Mouse (Mus musculus) forebrain, embryonic 13.5 days (tissue): ENCODE data around the gene Rdh9. TPM values are rescaled to one million over a fixed set of nuclear protein-coding genes. Genes with fewer than 3 reads are reported as not detected.
"Not testable (repeated sequence)": the region's sequence is repeated elsewhere in the genome, so short reads cannot be mapped to it uniquely, and the experiment has no call there.

ENCODE experiments used
- ATAC-seq: fragments of 200-750 bp; cut with Nextera tagmentation; 2 replicates; pipeline ENCODE4 v1.8.0; 2017
- H3K27ac ChIP-seq: fragments of 300-500 bp; sonication (generic); 2 replicates; pipeline ENCODE4 v1.5.1; 2015; ENCODE audit warnings: inconsistent platforms, mild to moderate bottlenecking, moderate library complexity
- H3K27me3 ChIP-seq: fragments of 300-500 bp; sonication (generic); 2 replicates; pipeline ENCODE4 v1.6.1; 2015; ENCODE audit warnings: mild to moderate bottlenecking, inconsistent platforms
- H3K36me3 ChIP-seq: fragments of 300-500 bp; sonication (generic); 2 replicates; pipeline ENCODE4 v1.6.1; 2015; ENCODE audit warnings: mild to moderate bottlenecking, inconsistent platforms; ENCODE audit not compliant: poor library complexity, severe bottlenecking
- H3K4me1 ChIP-seq: fragments of 300-500 bp; sonication (generic); 2 replicates; pipeline ENCODE4 v1.6.1; 2015; ENCODE audit warnings: inconsistent platforms
- H3K4me2 ChIP-seq: fragments of 300-500 bp; sonication (generic); 2 replicates; pipeline ENCODE4 v1.6.1; 2015; ENCODE audit warnings: inconsistent platforms, mild to moderate bottlenecking, moderate library complexity
- H3K4me3 ChIP-seq: fragments of 300-500 bp; sonication (generic); 2 replicates; pipeline ENCODE4 v1.5.1; 2015; ENCODE audit warnings: mild to moderate bottlenecking, inconsistent platforms
- H3K9ac ChIP-seq: fragments of 300-500 bp; sonication (generic); 2 replicates; pipeline ENCODE4 v1.6.1; 2015; ENCODE audit warnings: mild to moderate bottlenecking, inconsistent platforms
- H3K9me3 ChIP-seq: fragments of 300-500 bp; sonication (generic); replicated peaks from 2 replicates; pipeline ENCODE4 v1.6.1; 2016; ENCODE audit warnings: inconsistent platforms
- WGBS: fragments of 180-500 bp; shearing (Covaris S2); methylation state at CpG from one replicate; pipeline ENCODE4 v1.1.7; 2015; 5-methylcytosine and 5-hydroxymethylcytosine counted together
- polyA plus RNA-seq: library from polyadenylated mRNA; unstranded; fragments of >200 nt; fragmentation: Nextera tagmentation; extraction: Ambion mirVana; gene quantifications from 2 replicates; pipeline ENCODE4 v1.2.1, GENCODE M21; 2015

Gene Rdh9
- polyA plus RNA-seq, 1 experiment from 2014 or later: 0.17 TPM

- H3K4me3 ChIP-seq: no peak overlapping the region
- ATAC-seq: no peak
- 60% methylated on average over 3 of the region's 3 CpGs for WGBS
These were observed 52.9 kb downstream of the Rdh9 start for GRCm38 (mm10) chr10:127829121-127829520.

GRCm38 (mm10) chr10:127834186-127834585 lies 58.0 kb downstream of the Rdh9 start:
- H3K9ac ChIP-seq, H3K9me3 ChIP-seq, H3K4me1 ChIP-seq, H3K27me3 ChIP-seq, ATAC-seq, H3K27ac ChIP-seq, H3K36me3 ChIP-seq, H3K4me3 ChIP-seq, H3K4me2 ChIP-seq: not testable (repeated sequence)
- WGBS: 96% methylated on average over 1 of the region's 1 CpGs

More at GRCm38 (mm10) chr10:127829121-127829520, 52.9 kb downstream of the Rdh9 start:
- Histone ChIP-seq H3K36me3 (no peaks in the 10 kb centered on the region), H3K27ac (no peak overlapping the region), H3K9ac (no peak overlapping the region), H3K9me3 (no peaks in the 10 kb centered on the region), H3K27me3 (no peaks in the 10 kb centered on the region), H3K4me1 (no peaks in the 10 kb centered on the region), H3K4me2 (no peak overlapping the region)

GRCm38 (mm10) chr10:127835292-127835691 lies 59.1 kb downstream of the Rdh9 start:
- 83% methylated on average over 5 of the region's 5 CpGs for WGBS
- H3K4me1 ChIP-seq: no peaks in the 10 kb centered on the region
- no peaks in the 10 kb centered on the region for H3K9me3 ChIP-seq
- H3K36me3 ChIP-seq: no peaks in the 10 kb centered on the region
- no peak overlapping the region for H3K27ac ChIP-seq
- H3K9ac ChIP-seq: no peak overlapping the region
- no peak for ATAC-seq
- no peaks in the 10 kb centered on the region for H3K27me3 ChIP-seq
- no peak overlapping the region for H3K4me3 ChIP-seq
- no peak overlapping the region for H3K4me2 ChIP-seq

- not testable (repeated sequence) for H3K27me3 ChIP-seq, H3K36me3 ChIP-seq, H3K27ac ChIP-seq, ATAC-seq, H3K9ac ChIP-seq, H3K4me2 ChIP-seq, H3K9me3 ChIP-seq, H3K4me1 ChIP-seq, H3K4me3 ChIP-seq
- WGBS: 94% methylated on average over 5 of the region's 5 CpGs
These were observed 61.6 kb downstream of the Rdh9 start for GRCm38 (mm10) chr10:127837793-127838192.

- no peak for ATAC-seq
- H3K9ac ChIP-seq: no peak overlapping the region
- WGBS: 94% methylated on average over 2 of the region's 2 CpGs
- no peaks in the 10 kb centered on the region for H3K27me3 ChIP-seq
- H3K4me1 ChIP-seq: no peaks in the 10 kb centered on the region
- no peak overlapping the region for H3K4me3 ChIP-seq
- no peak overlapping the region for H3K4me2 ChIP-seq
- H3K36me3 ChIP-seq: no peaks in the 10 kb centered on the region
- no peaks in the 10 kb centered on the region for H3K9me3 ChIP-seq
- H3K27ac ChIP-seq: no peak overlapping the region
These were observed 62.4 kb downstream of the Rdh9 start for GRCm38 (mm10) chr10:127838539-127838938.

GRCm38 (mm10) chr10:127840776-127841175 lies 64.6 kb downstream of the Rdh9 start:
- no peak for ATAC-seq
- Histone ChIP-seq H3K9me3 (no peaks in the 10 kb centered on the region), H3K36me3 (no peaks in the 10 kb centered on the region), H3K9ac (no peak overlapping the region), H3K4me1 (no peaks in the 10 kb centered on the region), H3K27ac (no peak overlapping the region), H3K4me2 (no peak overlapping the region), H3K4me3 (no peak overlapping the region), H3K27me3 (no peaks in the 10 kb centered on the region)
- WGBS: 77% methylated on average over 2 of the region's 2 CpGs

Other genes starting within 250 kb of the Rdh9 start
- gene Nxph4, start 241.8 kb upstream of the Rdh9 start, polyA plus RNA-seq: 36.8 and 50.7 TPM in 2 replicates
- gene Lrp1, start 155.2 kb upstream of the Rdh9 start, polyA plus RNA-seq: 65.1 and 74.7 TPM in 2 replicates
- gene Stat6, start 133.4 kb upstream of the Rdh9 start, polyA plus RNA-seq: 2.6 and 2.7 TPM in 2 replicates
- 6.7 and 7.0 TPM in 2 replicates for gene Nemp1, start 109.5 kb upstream of the Rdh9 start, polyA plus RNA-seq
- 1.6 and 2.0 TPM in 2 replicates for gene Nab2, start 107.8 kb upstream of the Rdh9 start, polyA plus RNA-seq
- gene Myo1a, start 71.2 kb upstream of the Rdh9 start, polyA plus RNA-seq: 0.60 and 0.83 TPM in 2 replicates
- 0.35 TPM in 1 of 2 replicates, not detected in the other for gene Tac2, start 51.9 kb upstream of the Rdh9 start, polyA plus RNA-seq
- 4.3 TPM in 2 replicates for gene Zbtb39, start 36.8 kb upstream of the Rdh9 start, polyA plus RNA-seq
- gene Gpr182, start 24.7 kb upstream of the Rdh9 start, polyA plus RNA-seq: 0.39 and 0.48 TPM in 2 replicates
- gene Rdh1, start 16.7 kb upstream of the Rdh9 start, polyA plus RNA-seq: not detected in 2 replicates
- not detected in 2 replicates for gene Rdh16f1, start 16.6 kb upstream of the Rdh9 start, polyA plus RNA-seq
- 0.05 TPM in 1 of 2 replicates, not detected in the other for gene Rdh16, start 24.8 kb downstream of the Rdh9 start, polyA plus RNA-seq
- gene Rdh19, start 73.5 kb downstream of the Rdh9 start, polyA plus RNA-seq: not detected in 2 replicates
- gene Rdh16f2, start 90.1 kb downstream of the Rdh9 start, polyA plus RNA-seq: not detected in 2 replicates
- not detected in 2 replicates for gene Rdh7, start 112.4 kb downstream of the Rdh9 start, polyA plus RNA-seq
- not detected in 2 replicates for gene Sdr9c7, start 122.1 kb downstream of the Rdh9 start, polyA plus RNA-seq
- gene Hsd17b6, start 231.2 kb downstream of the Rdh9 start, polyA plus RNA-seq: not detected in 2 replicates
- 97.9 and 98.0 TPM in 2 replicates for gene Prim1, start 238.8 kb downstream of the Rdh9 start, polyA plus RNA-seq